In the genomic region with DNA sequence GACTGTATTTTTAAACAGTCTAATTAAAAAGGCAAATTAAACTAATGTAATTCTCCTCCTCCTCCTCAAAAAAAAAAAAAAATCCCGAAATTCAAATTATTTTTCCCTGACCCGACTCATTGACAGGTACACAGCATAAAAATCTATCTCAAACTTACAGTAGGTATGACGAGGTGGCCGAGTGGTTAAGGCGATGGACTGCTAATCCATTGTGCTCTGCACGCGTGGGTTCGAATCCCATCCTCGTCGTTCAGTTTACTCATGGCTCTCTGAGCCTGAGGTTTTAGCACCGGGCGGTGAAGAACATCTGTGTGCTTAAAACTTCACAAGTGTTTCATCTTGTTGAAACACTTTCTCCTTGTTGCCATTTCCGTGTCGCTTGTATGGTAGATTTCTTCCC, we compare ENCODE assay signal across 1 mouse cellular context.
TF ChIP-seq lines count a peak whose summit lies in the region.

No protein-coding gene starts in this region.

TF ChIP-seq in CH12.LX, 34 proteins besides CTCF, POLR2A, EP300 and RAD21 (continued from another document):
- TF ChIP-seq NRF1 (IDR thresholded peaks at IDR 0.05; ENCODE audit: low read depth, low read length) (peak; percentile 66; the same call in 1 of the 2 replicates), E2F4 (IDR thresholded peaks at IDR 0.05; ENCODE audit: insufficient replicate concordance, low read depth, low read length) (peak; percentile 87; the same call in 1 of the 2 replicates), KAT2A (IDR thresholded peaks at IDR 0.05; ENCODE audit: insufficient replicate concordance, low read length) (0 out of 2 replicates have a peak, but pooled peaks have one; percentile 35), MEF2A (IDR thresholded peaks at IDR 0.05; ENCODE audit: borderline replicate concordance, low read depth, low read length) (peak; percentile 35; the same call in 1 of the 2 replicates), TBP (conservative IDR thresholded peaks at IDR 0.05; ENCODE audit: low read depth, low read length) (peak; percentile 100), PAX5 (IDR thresholded peaks at IDR 0.05; ENCODE audit: low read length) (no peak)
